Mouse (Mus musculus) embryonic stem cell, embryonic (primary cell): ENCODE data around the gene Pdxp.

Experiments used
- CTCF ChIA-PET, 4 experiments: fragments of 300-600 bp in 2 of 4; fragments of 350-600 bp in 2 of 4; sonication (Branson Sonifier 250); formaldehyde crosslinking; loops; one replicate each; lab custom pipeline; 2022; ENCODE audit warnings: inconsistent platforms in 2 of 4; lab: Charles Lee
- POLR2A ChIA-PET, 4 experiments: fragments of 300-600 bp in 2 of 4; fragments of 350-600 bp in 2 of 4; sonication (Branson Sonifier 250); formaldehyde crosslinking; loops; one replicate each; lab custom pipeline; 2022; ENCODE audit warnings: antibody characterized with exemption in 4 of 4, inconsistent platforms in 1 of 4; lab: Charles Lee

Gene Pdxp

DNA sequence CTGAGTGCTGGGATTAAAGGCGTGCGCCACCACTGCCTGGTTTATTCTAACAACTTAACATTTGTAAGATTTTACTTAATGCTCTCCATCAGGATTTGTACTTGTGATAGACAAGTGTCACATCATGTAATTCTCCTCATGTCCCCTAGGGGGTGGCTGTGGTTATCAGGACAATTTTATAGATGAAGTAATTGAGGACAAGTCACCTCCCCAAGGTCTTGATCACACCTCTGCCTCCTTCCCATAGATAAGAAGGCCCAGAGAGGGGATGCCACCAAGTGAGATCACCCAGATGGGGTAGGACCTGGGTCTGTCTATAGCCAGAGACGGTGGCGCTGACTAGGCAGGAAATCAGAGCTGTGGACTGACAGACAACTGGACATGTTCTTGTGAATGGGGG lies 42.6 kb downstream of the Pdxp start:
- CTCF ChIA-PET: interaction anchor here (0.5 to 1.3 kb wide), 13 partner anchors 8 to 249 kb away, joined by 3 to 19 read pairs (median 4); partner anchors contain the start of gene Triobp (in 1 of the 4)
- POLR2A ChIA-PET: no interaction called here

DNA sequence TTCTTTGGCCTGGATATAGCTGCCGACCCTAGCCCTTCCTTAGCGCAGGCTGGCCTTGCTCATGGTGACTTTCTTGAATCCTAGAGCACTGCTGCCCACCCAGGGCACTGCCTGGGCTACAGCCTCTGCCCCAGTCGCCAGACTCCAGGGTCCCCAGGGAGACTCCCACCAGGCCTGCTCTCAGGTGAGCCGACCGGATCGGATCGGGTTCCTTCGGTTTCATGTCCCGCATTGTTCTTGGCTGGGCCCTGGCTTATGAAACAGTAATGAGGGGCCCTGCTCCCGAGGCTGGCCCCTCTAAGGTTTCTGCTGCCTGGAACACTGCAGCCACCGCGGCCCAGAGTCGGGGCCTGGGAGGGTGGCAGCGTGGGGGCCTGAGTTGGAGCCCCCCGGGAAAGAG lies 43.3 kb downstream of the Pdxp start:
- ChIA-PET POLR2A (interaction anchor here in 1 of 4 experiments (1.3 to 2.1 kb wide), 2 partner anchors 9 to 14 kb away, joined by 4 to 10 read pairs; partner anchors contain the start of gene Triobp), CTCF (interaction anchor here (0.5 to 1.3 kb wide), 16 partner anchors 9 to 714 kb away, joined by 3 to 19 read pairs (median 4); partner anchors contain the start of genes Tomm22 (in 1 of the 4) and Triobp (in 1 of the 4))

- CTCF ChIA-PET: interaction anchor here in 2 of 4 experiments (0.8 to 2.5 kb wide), 7 partner anchors 12 to 377 kb away, joined by 3 to 10 read pairs (median 5); partner anchors contain the start of gene Triobp (in 1 of the 2)
Measured at GRCm38 (mm10) chr15:78959537-78959936, 45.8 kb downstream of the Pdxp start.

GRCm38 (mm10) chr15:78960088-78960487 lies 46.4 kb downstream of the Pdxp start:
- POLR2A ChIA-PET: interaction anchor here (0.5 to 3.3 kb wide), 14 partner anchors 12 to 240 kb away, joined by 3 to 15 read pairs (median 4); partner anchors contain the start of genes Triobp (in 3 of the 4) and Nol12 (in 1 of the 4)
- CTCF ChIA-PET: interaction anchor here in 2 of 4 experiments (0.8 to 2.5 kb wide), 7 partner anchors 12 to 378 kb away, joined by 3 to 10 read pairs (median 5); partner anchors contain the start of gene Triobp (in 1 of the 2)

More at GRCm38 (mm10) chr15:78959537-78959936, 45.8 kb downstream of the Pdxp start:
- POLR2A ChIA-PET: interaction anchor here in 3 of 4 experiments (0.5 to 3.3 kb wide), 12 partner anchors 11 to 710 kb away, joined by 3 to 15 read pairs (median 4); partner anchors contain the start of genes Triobp (in 3 of the 3) and Nol12 (in 1 of the 3)

DNA sequence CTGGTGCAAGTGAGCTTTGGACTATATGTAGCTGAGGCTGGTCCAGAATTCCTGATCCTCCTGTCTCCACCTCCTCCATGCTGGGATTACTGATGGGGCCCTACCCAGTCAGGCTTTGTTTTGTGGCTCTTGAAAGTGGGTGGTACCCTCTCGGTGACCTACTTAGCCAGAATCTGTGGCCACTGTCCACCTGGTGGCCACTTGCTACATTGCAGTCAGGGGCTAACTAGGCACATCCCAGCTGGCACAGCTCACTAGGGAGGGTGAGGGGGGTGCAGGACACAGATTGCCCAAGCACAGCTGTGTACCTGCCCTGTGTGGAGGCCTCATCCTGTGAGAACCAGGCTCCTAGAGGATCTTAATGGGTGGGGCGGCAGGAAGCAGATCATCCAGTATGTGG lies 49.2 kb downstream of the Pdxp start:
- ChIA-PET CTCF (interaction anchor here in 3 of 4 experiments (0.8 to 3.3 kb wide), 12 partner anchors 14 to 115 kb away, joined by 3 to 12 read pairs (median 3); partner anchors contain the start of genes Nol12 (in 2 of the 3), Pdxp (in 1 of the 3) and Triobp (in 1 of the 3)), POLR2A (interaction anchor here in 2 of 4 experiments (1.0 to 2.8 kb wide), 3 partner anchors 8 to 15 kb away, joined by 3 to 8 read pairs (median 4); partner anchors contain the start of gene Triobp (in 2 of the 2))
